Mouse (Mus musculus) gastrocnemius, adult 18-20 months (tissue): ENCODE data around the gene Acsbg2. TPM values are rescaled to one million over a fixed set of nuclear protein-coding genes. Genes with fewer than 3 reads are reported as not detected.

ENCODE experiments used
- DNase-seq: peaks from one replicate; pipeline ENCODE4 v3.0.0; 2021; ENCODE audit warnings: low spot score
- total RNA-seq, 2 experiments: library from RNA; stranded (reverse); gene quantifications; 2 replicates each; pipeline ENCODE4 v1.2.3; 2021

Acsbg2 gene
- total RNA-seq, 2 experiments from 2014 or later = not detected

DNA sequence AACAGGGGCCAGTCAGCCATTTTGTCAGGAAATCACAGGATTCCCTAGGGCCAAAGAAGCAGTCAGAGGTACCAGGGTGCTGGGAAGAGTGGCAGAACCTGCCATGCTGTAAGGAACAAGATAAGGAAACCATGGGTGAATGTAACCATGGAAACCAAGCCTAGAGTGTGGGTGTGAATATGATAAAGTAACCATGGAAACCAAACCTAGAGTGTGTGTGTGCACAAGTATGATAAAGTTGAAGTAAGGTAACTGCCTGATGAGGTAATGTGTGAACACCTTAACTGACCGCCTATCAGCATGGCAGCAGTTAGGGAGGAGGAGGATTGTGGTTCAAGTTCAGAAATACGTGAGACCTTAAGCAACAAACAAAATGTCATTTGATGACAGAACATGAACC, 47.5 kb downstream of the Acsbg2 start:
- no peak for DNase-seq

- DNase-seq = no peak
Observed at GRCm38 (mm10) chr17:56823352-56823751, 50.9 kb downstream of the Acsbg2 start.

- no peak for DNase-seq
Observed at GRCm38 (mm10) chr17:56822380-56822779, 51.9 kb downstream of the Acsbg2 start.

GRCm38 (mm10) chr17:56819694-56820111, 54.5 kb downstream of the Acsbg2 start:
- no peak for DNase-seq

GRCm38 (mm10) chr17:56819032-56819545, 55.2 kb downstream of the Acsbg2 start:
- DNase-seq = no peak

- DNase-seq = peak; percentile 27
Observed at GRCm38 (mm10) chr17:56818067-56818636, 56.1 kb downstream of the Acsbg2 start.

DNA sequence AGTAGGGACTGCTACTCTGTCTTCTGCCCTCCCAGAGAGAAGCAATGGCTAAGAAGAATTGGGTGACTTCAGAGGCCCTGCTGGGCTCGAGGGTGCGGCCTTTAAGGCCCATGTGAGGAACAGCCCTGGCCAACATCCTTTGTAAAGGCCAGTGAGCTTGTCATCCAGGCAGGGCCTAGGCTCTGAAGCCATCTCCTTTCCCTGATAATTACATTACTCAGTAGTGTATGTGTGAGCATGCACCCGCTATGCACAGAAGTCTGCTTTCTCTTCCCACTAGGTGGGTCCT, 59.2 kb downstream of the Acsbg2 start:
- DNase-seq = no peak

- DNase-seq = peak; percentile 86
Observed at GRCm38 (mm10) chr17:56814316-56815056, 59.8 kb downstream of the Acsbg2 start.

GRCm38 (mm10) chr17:56810245-56810644, 64.0 kb downstream of the Acsbg2 start:
- peak; percentile 86 for DNase-seq

DNA sequence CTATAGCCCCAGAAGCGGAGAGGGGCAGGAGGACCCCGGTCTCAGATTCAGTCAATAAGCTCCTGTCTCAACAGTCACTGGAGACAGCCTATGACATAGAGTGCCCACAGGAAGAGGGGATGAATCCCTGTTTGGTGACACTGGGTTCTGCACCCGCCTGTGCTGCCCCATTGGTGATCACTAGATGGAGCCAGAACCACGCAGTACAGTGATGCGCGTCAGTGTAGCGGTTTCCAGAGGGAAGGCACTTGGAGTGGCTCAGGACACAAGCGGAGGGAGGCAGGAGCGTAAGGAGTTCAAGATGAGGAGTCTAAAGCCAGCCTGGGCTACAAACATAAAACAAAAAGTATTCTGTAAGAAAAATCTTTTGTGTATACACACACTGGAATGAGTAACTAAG, 65.7 kb downstream of the Acsbg2 start:
- DNase-seq = peak; percentile 80

GRCm38 (mm10) chr17:56805784-56806183, 68.5 kb downstream of the Acsbg2 start:
- DNase-seq = no peak

DNA sequence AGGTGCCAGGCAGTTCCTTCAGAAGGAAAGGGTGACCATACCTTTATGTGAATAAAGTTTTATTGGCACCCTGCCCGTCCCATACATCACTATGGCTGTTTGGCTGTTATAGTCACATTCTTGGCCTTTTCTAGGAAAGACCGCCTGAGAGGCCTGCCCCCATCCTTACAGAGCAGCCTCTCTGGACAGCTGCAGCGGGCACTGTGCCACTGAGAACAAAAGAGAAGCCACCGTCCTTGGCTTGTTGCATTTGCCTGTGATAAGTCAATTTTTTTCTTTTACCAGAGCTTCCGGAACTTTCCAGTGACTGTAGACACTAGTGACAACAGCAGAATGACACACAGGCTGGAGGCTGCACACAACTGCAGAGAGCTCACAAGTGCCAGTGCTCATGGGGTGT, 69.3 kb downstream of the Acsbg2 start:
- no peak for DNase-seq

DNA sequence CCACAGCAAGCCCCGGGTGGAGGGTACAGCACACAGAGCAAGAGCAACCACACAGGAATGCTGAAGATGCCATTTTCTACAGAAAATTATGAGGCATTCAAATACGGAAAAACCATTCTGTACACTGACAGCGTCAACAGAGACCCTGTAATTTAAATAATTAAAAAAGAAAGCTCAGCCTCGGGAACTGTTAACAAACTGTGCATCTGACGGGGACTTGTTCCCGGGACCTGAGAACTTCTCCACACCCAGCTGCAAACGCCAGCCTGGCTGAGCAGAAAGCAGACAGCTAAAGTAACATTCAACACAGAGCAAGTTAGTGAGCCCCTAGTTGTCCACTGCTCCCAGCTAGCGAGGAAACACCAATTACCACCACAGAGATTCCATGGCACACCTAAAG, 72.2 kb downstream of the Acsbg2 start:
- DNase-seq = no peak

DNA sequence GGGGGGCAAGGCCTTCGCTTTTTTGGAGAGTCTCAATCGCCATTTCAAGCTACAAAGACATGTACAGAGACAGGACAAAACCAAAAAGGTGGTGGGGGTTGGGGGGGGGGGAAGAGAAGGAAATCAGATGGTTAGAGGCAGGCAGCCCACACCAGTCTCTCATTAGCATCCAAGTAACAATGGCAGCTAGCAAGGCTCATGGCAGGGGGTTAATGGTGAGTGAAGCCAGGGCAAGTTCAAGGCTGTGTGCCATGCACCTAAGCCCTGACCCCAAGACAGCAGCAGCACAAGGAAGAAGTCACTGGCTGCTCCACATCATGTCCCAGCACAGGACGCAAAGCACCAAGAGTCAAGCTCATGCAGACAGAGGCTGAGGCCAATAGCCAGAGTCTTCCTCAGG, 75.0 kb downstream of the Acsbg2 start:
- DNase-seq = no peak

GRCm38 (mm10) chr17:56793614-56794319, 80.5 kb downstream of the Acsbg2 start:
- no peak for DNase-seq

Other genes starting within 250 kb of the Acsbg2 start
- gene Lonp1, start 247.6 kb downstream of the Acsbg2 start, total RNA-seq = 10 to 100 TPM; 64.9 to 65.8 TPM
- gene Catsperd, start 246.3 kb downstream of the Acsbg2 start, total RNA-seq = under 1 TPM in 1 of 2 experiments, not detected in 1; 0.16 TPM
- gene Ranbp3, start 201.2 kb downstream of the Acsbg2 start, total RNA-seq = 10 to 100 TPM; 36.1 to 39.6 TPM
- gene Ndufa11, start 156.7 kb downstream of the Acsbg2 start, total RNA-seq = 100 to 1,000 TPM; 420 to 445 TPM
- gene Vmac, start 156.4 kb downstream of the Acsbg2 start, total RNA-seq = 1 to 10 TPM; 2.0 to 2.1 TPM
- gene Nrtn, start 116.9 kb downstream of the Acsbg2 start, total RNA-seq = 1 to 10 TPM; 2.6 to 3.3 TPM
- 10 to 100 TPM; 14.4 to 14.9 TPM for gene Dus3l, start 109.7 kb downstream of the Acsbg2 start, total RNA-seq
- gene Prr22, start 104.2 kb downstream of the Acsbg2 start, total RNA-seq = under 1 TPM; 0.16 to 0.28 TPM
- 1 to 10 TPM; 2.1 to 3.1 TPM for gene Rfx2, start 43.4 kb downstream of the Acsbg2 start, total RNA-seq
- not detected for gene 1700061G19Rik, start 1.0 kb upstream of the Acsbg2 start, total RNA-seq
- 10 to 100 TPM; 22.0 to 22.2 TPM for gene Mllt1, start 61.0 kb upstream of the Acsbg2 start, total RNA-seq
- gene Acer1, start 107.7 kb upstream of the Acsbg2 start, total RNA-seq = not detected
- 10 to 100 TPM; 36.9 to 38.3 TPM for gene Clpp, start 115.9 kb upstream of the Acsbg2 start, total RNA-seq
- gene Alkbh7, start 122.9 kb upstream of the Acsbg2 start, total RNA-seq = 10 to 100 TPM; 26.9 to 27.9 TPM
- not detected for gene Pspn, start 125.6 kb upstream of the Acsbg2 start, total RNA-seq
- 10 to 100 TPM; 17.1 to 19.0 TPM for gene Gtf2f1, start 136.8 kb upstream of the Acsbg2 start, total RNA-seq
- not detected for gene Gm17949, start 137.0 kb upstream of the Acsbg2 start, total RNA-seq
- gene Khsrp, start 157.1 kb upstream of the Acsbg2 start, total RNA-seq = 10 to 100 TPM; 25.9 to 27.4 TPM
- gene Slc25a41, start 167.2 kb upstream of the Acsbg2 start, total RNA-seq = not detected
- gene Crb3, start 184.7 kb upstream of the Acsbg2 start, total RNA-seq = under 1 TPM in 1 of 2 experiments, not detected in 1; 0.31 TPM
- gene Slc25a23, start 185.4 kb upstream of the Acsbg2 start, total RNA-seq = 10 to 100 TPM; 34.1 to 40.3 TPM
- gene Dennd1c, start 204.1 kb upstream of the Acsbg2 start, total RNA-seq = under 1 TPM; 0.21 to 0.46 TPM
- gene Tubb4a, start 213.3 kb upstream of the Acsbg2 start, total RNA-seq = 1 to 10 TPM in 1 of 2 experiments, under 1 TPM in 1; 0.78 to 1.1 TPM
- under 1 TPM in 1 of 2 experiments, not detected in 1; 0.57 TPM for gene Tnfsf9, start 230.9 kb upstream of the Acsbg2 start, total RNA-seq